Mouse (Mus musculus) midbrain, embryonic 15.5 days (tissue): ENCODE measurements around the gene a. TPM values are rescaled to one million over a fixed set of nuclear protein-coding genes. Genes with fewer than 3 reads are reported as not detected.

Source experiments
- ATAC-seq: fragments of 200-750 bp; cut with Nextera tagmentation; replicated peaks from 2 replicates; pipeline ENCODE4 v1.8.0; 2017; ENCODE audit warnings: moderate TSS enrichment
- H3K27ac ChIP-seq: fragments of 300-500 bp; sonication (generic); 2 replicates; pipeline ENCODE4 v1.5.1; 2015; ENCODE audit warnings: mild to moderate bottlenecking, inconsistent platforms
- H3K27me3 ChIP-seq: fragments of 300-500 bp; sonication (generic); replicated peaks from 2 replicates; pipeline ENCODE4 v1.6.1; 2015; ENCODE audit warnings: inconsistent platforms
- H3K36me3 ChIP-seq: fragments of 300-500 bp; sonication (generic); replicated peaks from 2 replicates; pipeline ENCODE4 v1.6.1; 2015; ENCODE audit warnings: inconsistent platforms
- H3K4me1 ChIP-seq: fragments of 300-500 bp; sonication (generic); 2 replicates; pipeline ENCODE4 v1.6.1; 2015; ENCODE audit warnings: inconsistent platforms
- H3K4me2 ChIP-seq: fragments of 300-500 bp; sonication (generic); 2 replicates; pipeline ENCODE4 v1.6.1; 2015; ENCODE audit warnings: inconsistent platforms, mild to moderate bottlenecking, moderate library complexity
- H3K4me3 ChIP-seq: fragments of 300-500 bp; sonication (generic); 2 replicates; pipeline ENCODE4 v1.5.1; 2015; ENCODE audit warnings: mild to moderate bottlenecking, inconsistent platforms
- H3K9ac ChIP-seq: fragments of 300-500 bp; sonication (generic); 2 replicates; pipeline ENCODE4 v1.6.1; 2015; ENCODE audit warnings: mild to moderate bottlenecking, inconsistent platforms
- H3K9me3 ChIP-seq: fragments of 300-500 bp; sonication (generic); 2 replicates; pipeline ENCODE4 v1.6.1; 2016; ENCODE audit warnings: inconsistent platforms
- WGBS: fragments of 180-500 bp; shearing (Covaris S2); methylation state at CpG from one replicate; pipeline ENCODE4 v1.1.7; 2015; ENCODE audit warnings: mixed read lengths; 5-methylcytosine and 5-hydroxymethylcytosine counted together
- polyA plus RNA-seq: library from polyadenylated mRNA; unstranded; fragments of >200 nt; fragmentation: Nextera tagmentation; extraction: Ambion mirVana; gene quantifications from 2 replicates; pipeline ENCODE4 v1.2.1, GENCODE M21; 2015

a gene
- polyA plus RNA-seq, 1 experiment from 2014 or later: 0.86 TPM

DNA sequence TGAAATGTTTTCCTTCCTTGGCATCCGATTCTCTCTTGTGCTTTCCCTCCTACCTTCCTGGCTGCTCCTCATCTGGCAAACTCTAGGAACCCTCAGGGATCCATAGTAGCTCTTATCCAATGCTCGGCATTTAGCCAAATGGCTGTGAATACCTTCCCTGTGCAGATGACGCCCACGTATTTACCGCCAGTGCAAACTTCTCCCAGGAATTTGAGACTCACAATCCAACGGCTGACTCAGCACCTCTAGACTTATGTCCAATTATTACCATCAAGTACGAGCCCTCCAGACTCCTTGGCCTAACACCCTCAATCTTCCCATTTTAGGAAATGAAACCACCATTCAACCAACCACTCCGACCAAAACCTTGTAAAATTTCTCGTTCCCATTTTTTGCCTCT lies 279.8 kb downstream of the a start:
- Histone ChIP-seq H3K4me3 (no peak overlapping the region), H3K27me3 (no peaks in the 10 kb centered on the region), H3K4me1 (peaks cover 24% of the 10 kb centered on the region), H3K27ac (no peak overlapping the region), H3K36me3 (peaks cover 10% of the 10 kb centered on the region), H3K4me2 (no peak overlapping the region), H3K9ac (no peak overlapping the region), H3K9me3 (no peaks in the 10 kb centered on the region)
- 90% methylated on average over 9 of the region's 9 CpGs for WGBS
- ATAC-seq: no peak

DNA sequence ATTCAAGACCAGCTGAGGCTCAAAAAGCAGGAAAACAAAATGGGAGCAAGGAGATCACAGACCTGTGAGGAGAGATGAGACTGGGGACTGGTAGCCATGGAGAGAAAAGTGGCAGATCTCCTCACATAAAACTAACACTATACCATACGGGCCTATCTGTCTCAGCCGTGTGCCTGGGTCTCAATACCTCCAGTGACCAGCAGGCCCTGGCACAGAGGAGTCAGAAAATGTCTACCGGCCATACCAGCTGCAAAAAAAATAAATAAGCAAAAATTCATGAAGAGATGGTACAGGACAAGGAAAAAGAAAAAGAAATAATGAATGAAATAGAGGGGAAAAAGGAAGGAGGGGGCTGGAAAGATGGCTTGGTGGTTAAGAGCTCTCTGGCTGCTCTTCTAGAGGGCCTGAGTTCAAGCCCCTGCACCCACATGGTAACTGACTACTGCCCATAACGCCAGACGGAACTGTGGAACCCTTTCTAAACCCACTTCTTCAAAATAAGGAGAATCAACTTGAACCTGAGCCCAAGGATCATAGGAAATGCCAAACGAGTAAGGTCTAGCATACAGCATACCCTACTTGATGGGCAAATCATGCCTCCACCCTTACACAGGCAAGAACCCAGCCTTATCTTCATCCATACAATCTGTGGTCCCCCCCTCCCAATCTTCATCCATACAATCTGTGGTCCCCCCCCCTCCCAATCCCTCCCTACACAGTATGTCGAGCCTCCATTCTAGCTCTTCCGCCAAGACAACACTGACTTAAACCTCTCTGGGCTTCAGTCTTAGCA lies 281.3 kb downstream of the a start:
- WGBS: 83% methylated on average over 8 of the region's 8 CpGs
- Histone ChIP-seq H3K27me3 (no peaks in the 10 kb centered on the region), H3K4me3 (no peak overlapping the region), H3K4me2 (peak overlapping the region; percentile 85), H3K36me3 (peaks cover 9% of the 10 kb centered on the region; the same call in 1 of the 2 replicates), H3K9me3 (no peaks in the 10 kb centered on the region), H3K9ac (no peak overlapping the region), H3K4me1 (peaks cover 24% of the 10 kb centered on the region), H3K27ac (no peak overlapping the region)
- no peak for ATAC-seq

DNA sequence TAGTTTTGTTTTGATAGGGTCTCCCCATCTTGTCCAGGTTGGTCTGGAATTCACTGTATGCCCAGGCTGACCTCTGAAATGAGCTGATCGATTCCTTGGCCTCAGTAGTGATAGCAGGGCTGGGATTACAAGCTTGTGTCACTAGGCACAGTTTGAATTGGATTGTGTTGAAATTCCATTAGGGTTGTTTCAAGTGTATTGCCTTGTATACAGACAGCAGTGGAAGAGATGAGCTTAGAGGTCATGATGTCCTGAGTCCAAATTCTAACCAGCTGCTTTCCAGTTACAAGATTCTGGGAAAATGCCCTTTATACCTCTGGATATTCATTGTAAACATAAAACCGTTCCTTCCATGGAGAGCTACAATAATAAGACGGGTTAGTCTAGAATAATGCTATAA lies 282.1 kb downstream of the a start:
- peak overlapping the region; percentile 90 for H3K9ac ChIP-seq
- WGBS: 25% methylated on average over 3 of the region's 3 CpGs

DNA sequence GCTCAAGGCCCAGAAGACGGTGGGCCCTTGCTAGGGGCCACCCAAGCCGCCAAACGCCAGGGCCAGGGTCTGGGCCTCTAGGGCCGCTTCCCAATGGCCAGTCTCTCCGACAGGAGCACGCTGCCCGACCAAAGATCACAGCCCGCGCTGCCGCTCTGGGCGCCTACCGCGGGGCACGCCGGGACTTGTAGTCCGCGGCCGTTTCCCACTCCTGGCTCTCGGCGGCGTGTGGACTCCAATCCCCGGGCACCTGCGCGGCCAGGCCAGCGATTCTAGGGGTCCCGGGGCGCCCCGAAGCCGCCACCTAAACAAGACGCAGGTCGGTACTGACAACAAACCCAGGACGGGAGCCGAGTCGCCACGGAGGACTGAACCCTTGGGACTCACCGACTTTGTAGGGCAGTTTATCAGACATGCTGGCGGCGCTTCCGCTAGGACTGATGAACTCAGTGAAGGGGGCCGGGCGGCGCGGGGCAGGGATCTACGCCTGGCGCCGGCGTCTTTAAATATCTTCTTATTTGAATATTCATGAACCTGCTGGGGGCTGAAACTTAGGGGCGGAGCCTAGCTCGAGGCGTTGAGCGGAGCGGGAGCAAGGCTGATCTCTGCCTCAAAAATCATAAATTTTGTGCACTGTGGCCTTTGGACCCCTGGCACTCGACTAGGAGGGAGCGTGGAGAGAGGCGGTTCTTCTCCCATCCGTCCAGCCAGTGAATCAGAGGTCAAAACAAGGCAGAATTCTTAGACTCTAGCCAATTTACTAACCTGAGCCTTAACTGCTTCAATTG lies 283.0 kb downstream of the a start, which contains the start of gene Ahcy:
TSS of gene Ahcy (minus strand) at position 520 of the 788 bp plus-strand sequence.
- Histone ChIP-seq H3K9me3 (no peaks in the 10 kb centered on the region), H3K36me3 (no peaks in the 10 kb centered on the region), H3K27me3 (no peaks in the 10 kb centered on the region), H3K4me1 (peaks cover 24% of the 10 kb centered on the region), H3K9ac (peak within 1 kb of the TSS; percentile 90), H3K4me3 (peak within 1 kb of the TSS; percentile 78), H3K27ac (peak within 1 kb of the TSS; percentile 89), H3K4me2 (peak within 1 kb of the TSS; percentile 85)
- under 1% methylated on average over 56 of the region's 56 CpGs for WGBS
- ATAC-seq: peak; percentile 97

More for the DNA sequence above, 282.1 kb downstream of the a start:
- Histone ChIP-seq H3K36me3 (peaks cover 1% of the 10 kb centered on the region; the same call in 1 of the 2 replicates), H3K9me3 (no peaks in the 10 kb centered on the region), H3K4me2 (peak overlapping the region; percentile 85), H3K27ac (peak overlapping the region; percentile 89), H3K27me3 (no peaks in the 10 kb centered on the region), H3K4me1 (peaks cover 24% of the 10 kb centered on the region), H3K4me3 (peak overlapping the region; percentile 78)
- no peak for ATAC-seq

DNA sequence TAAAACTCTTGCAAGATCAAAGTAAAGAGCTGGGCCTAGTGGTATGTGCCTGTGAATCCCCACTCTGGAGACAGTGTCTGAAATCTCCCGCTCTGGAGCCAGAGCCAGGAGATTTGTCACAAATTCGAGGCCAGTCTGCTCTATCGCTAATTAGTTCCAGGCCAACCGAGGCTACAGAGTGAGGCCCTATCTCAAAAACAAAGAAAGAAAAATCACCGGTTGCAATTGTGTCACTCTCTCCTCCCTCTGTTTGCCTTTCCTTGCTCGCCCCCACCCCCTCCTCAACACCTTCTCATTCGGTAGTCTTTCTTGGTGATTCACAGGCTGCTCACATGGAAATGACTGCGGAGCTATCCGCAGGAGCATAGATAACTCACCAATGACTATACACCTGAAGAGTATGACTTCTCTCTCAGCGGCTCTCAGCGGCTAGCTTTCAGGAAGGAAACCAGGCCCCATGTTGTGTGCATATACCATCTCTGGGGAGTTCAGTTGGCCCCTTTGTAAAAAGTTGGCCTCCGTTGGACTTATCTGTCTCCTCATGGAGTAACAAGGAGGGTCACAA lies 283.6 kb downstream of the a start:
- 18% methylated on average over 12 of the region's 12 CpGs for WGBS
- Histone ChIP-seq H3K27ac (peak overlapping the region; percentile 89), H3K36me3 (no peaks in the 10 kb centered on the region), H3K9me3 (no peaks in the 10 kb centered on the region), H3K4me1 (peaks cover 24% of the 10 kb centered on the region), H3K4me3 (peak overlapping the region; percentile 78), H3K9ac (peak overlapping the region; percentile 90), H3K4me2 (peak overlapping the region; percentile 85), H3K27me3 (no peaks in the 10 kb centered on the region)
- ATAC-seq: peak; percentile 10

DNA sequence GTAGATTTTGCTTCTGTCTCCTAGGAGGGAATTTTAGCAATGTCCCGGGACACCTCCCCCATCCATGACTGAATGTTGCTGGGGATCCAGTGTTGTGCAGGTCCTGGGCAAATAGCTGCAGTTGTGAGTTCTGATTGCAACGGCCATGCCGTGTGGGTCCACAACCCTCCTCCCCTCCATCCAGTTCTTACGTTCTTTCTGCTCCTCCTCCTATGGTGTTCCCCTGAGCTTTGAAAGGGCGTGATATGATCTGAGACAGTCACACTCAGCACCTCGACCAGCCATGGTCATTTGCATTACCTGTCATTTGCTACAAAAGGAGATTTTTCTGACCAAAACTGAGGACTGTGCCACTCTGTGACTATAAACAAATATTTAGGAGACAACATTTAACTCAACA lies 284.4 kb downstream of the a start:
- Histone ChIP-seq H3K4me3 (no peak overlapping the region), H3K27ac (no peak overlapping the region), H3K27me3 (no peaks in the 10 kb centered on the region), H3K4me1 (peaks cover 24% of the 10 kb centered on the region), H3K4me2 (peak overlapping the region; percentile 85; the same call in 1 of the 2 replicates), H3K9ac (no peak overlapping the region), H3K36me3 (no peaks in the 10 kb centered on the region), H3K9me3 (no peaks in the 10 kb centered on the region)
- WGBS: 83% methylated on average over 6 of the region's 6 CpGs
- ATAC-seq: no peak

DNA sequence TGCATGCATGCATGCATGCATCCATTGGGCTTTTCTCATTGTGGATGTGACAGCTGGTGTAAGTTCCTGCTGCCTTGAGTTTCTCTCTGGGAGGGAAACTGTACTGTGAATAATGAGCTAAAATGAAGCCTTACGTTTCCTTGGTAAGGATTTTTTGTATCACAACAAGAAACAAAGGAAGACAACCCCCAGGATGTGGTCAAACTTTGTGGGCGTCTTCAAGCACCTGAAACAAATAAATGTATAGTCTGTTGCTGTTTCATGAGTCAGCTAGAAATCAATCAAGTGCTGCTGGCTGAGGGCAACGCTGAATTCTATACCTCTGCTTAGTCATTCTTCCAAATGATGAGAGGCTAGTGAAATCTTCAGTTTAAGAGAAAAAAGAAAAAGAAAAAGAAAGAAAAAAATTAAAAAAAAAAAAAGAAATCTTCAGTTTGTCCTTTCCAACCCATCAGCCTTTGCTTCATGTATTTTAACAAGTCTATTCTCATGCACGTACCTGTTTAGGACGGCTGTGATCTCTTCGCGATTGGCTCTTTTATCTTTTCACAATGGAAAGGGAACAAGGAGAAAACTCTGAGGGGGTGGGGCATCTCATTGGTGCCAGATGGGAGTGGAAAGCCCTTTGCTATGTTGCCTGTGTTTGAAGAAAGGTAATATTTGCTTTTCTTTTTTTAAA lies 288.4 kb downstream of the a start:
- Histone ChIP-seq H3K27me3 (no peaks in the 10 kb centered on the region), H3K4me1 (peaks cover 12% of the 10 kb centered on the region), H3K27ac (no peak overlapping the region), H3K9ac (no peak overlapping the region), H3K36me3 (no peaks in the 10 kb centered on the region), H3K4me3 (no peak overlapping the region), H3K9me3 (no peaks in the 10 kb centered on the region), H3K4me2 (no peak overlapping the region)
- ATAC-seq: no peak
- 31% methylated on average over 7 of the region's 7 CpGs for WGBS

DNA sequence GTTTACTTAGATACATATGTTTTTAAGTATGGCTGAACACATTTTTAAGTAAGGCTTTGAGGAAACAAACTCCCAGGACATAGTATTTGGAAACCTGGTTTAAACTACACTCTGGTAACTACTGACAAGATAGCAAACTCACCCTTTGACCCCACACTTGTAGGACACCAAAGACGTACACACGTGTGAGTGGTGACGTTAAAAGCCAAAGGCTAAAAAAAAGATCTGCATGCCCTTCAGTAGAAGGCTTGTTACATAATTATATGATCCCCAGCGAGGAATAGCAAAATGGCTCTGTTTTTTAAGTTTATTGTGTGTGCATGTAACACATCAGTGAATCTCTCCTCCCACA lies 289.0 kb downstream of the a start:
- Histone ChIP-seq H3K9me3 (no peaks in the 10 kb centered on the region), H3K9ac (no peak overlapping the region), H3K4me2 (no peak overlapping the region), H3K4me1 (peaks cover 7% of the 10 kb centered on the region), H3K27ac (no peak overlapping the region), H3K4me3 (no peak overlapping the region), H3K27me3 (no peaks in the 10 kb centered on the region), H3K36me3 (no peaks in the 10 kb centered on the region)
- no peak for ATAC-seq
- 72% methylated on average over 4 of the region's 4 CpGs for WGBS

DNA sequence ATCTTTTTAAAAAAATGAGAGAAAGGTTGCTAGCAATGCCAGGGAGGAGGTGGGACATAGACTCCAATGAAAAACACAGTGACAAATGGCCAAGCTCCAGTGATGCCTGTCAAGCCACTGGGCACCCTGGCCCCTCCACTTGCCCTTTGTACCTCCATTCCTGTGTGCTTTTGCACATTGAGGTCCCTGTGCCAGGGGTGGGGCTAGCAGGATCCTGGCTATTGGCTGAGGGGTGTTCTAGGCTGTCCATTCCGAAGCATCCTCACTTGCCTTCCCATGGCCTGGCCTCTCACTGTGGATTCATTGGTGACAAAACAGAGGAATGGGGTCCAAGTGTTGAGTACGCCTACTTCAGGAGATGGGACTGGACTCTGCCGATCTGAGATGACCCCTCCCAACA lies 289.9 kb downstream of the a start:
- Histone ChIP-seq H3K36me3 (no peaks in the 10 kb centered on the region), H3K4me3 (no peak overlapping the region), H3K27ac (no peak overlapping the region), H3K4me2 (no peak overlapping the region), H3K9me3 (no peaks in the 10 kb centered on the region), H3K4me1 (no peaks in the 10 kb centered on the region), H3K9ac (no peak overlapping the region), H3K27me3 (no peaks in the 10 kb centered on the region)
- 93% methylated on average over 3 of the region's 3 CpGs for WGBS
- ATAC-seq: no peak

DNA sequence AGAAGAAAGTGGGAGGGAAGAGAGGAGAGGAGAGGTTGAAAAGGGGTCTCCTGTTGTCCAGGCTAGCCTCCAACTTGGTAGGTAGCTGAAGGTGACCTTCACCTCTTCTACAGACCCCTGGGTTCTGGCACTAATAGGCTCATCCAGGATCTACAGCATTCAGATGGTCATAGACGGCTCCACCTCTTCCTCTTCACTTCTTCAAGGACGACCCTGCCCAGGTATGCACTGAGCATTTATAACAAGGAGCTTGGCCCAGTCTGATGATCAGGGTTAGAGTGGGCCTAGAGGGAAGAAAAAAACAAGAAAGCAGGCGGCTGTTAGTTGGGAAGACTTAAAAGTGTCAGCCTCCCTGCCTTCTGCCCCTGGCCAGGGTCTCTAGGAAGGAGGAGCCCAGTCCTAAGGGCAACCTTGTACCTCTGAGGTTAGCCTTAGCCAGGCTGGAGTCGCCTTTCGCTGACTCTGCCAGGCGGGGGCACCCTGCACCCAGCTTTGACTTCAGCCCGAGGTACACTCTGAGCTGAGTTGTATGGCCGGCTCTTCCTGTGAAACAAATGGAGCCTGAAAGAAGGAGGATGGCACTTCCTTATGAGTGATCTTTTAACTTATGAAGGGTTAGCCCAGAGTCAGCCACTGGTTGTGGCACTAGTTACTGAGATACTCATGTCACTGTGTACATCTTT lies 291.1 kb downstream of the a start:
- Histone ChIP-seq H3K36me3 (no peaks in the 10 kb centered on the region), H3K9ac (no peak overlapping the region), H3K4me2 (no peak overlapping the region), H3K9me3 (no peaks in the 10 kb centered on the region), H3K4me1 (no peaks in the 10 kb centered on the region), H3K4me3 (no peak overlapping the region), H3K27ac (no peak overlapping the region), H3K27me3 (no peaks in the 10 kb centered on the region)
- no peak for ATAC-seq
- 20% methylated on average over 8 of the region's 8 CpGs for WGBS

DNA sequence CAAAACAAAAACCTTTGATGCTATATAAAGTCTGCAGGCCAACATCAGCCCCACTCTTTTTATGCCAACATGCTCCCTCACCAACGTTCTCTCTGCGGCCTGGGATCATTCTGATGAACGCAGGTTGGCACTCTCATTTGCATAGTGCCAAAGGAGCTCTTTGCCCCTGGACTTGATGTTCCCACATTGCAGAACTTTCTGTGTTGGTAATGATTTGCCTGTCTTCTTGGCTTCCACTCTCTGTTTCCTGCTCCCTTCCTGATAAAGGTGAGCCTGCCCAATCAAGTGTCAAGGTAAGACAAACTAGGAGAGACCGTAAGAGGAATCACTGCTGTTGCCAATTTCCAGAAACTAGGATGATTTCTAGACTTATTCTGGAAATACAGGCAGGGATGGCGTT lies 293.3 kb downstream of the a start:
- Histone ChIP-seq H3K9me3 (no peaks in the 10 kb centered on the region), H3K4me1 (no peaks in the 10 kb centered on the region), H3K9ac (no peak overlapping the region), H3K4me3 (no peak overlapping the region), H3K27me3 (no peaks in the 10 kb centered on the region), H3K27ac (no peak overlapping the region), H3K36me3 (no peaks in the 10 kb centered on the region), H3K4me2 (no peak overlapping the region)
- 89% methylated on average over 5 of the region's 5 CpGs for WGBS
- no peak for ATAC-seq
